Comparison of ENCODE assay signal across 10 mouse cellular contexts in the genomic region with DNA sequence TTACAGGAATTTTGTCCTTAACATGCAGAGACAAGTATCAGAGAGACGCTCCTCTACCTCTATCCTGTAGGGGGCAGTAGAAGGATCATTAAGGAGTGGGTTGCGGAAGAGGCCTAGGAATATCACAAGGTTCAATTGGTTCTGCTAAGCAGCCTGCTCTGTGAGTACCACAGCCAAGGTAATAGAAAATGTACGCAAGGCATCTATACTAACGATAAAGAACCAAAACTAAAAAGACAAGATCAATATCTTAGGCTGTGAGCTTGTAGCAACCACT.
DNase-seq lines count a peak whose midpoint lies in the region; ATAC-seq and TF ChIP-seq lines count a peak whose summit lies in the region.
"Had no signal": no experiment of that assay in that cellular context is flagged by ENCODE, and none has a peak within 500 bp of the region (broad histone marks: within the 10 kb centered on the region; RNA-seq: fewer than 3 reads in every experiment).

No protein-coding gene starts in this region.

- H3K4me1 ChIP-seq in forebrain, embryonic 14.5 days (ENCODE audit: control insufficient read depth, insufficient read depth, low read length), result no peaks in the 10 kb centered on the region
- no peaks in the 10 kb centered on the region for H3K4me1 ChIP-seq in forebrain, embryonic 12.5 days
- no peaks in the 10 kb centered on the region for H3K4me1 ChIP-seq in lung, postnatal 0 days (ENCODE audit: insufficient read depth, low read depth, low read length)
- H3K4me1 ChIP-seq in neural tube, embryonic 15.5 days, result no peaks in the 10 kb centered on the region
- H3K4me1 ChIP-seq: lung, embryonic 15.5 days had no signal

- H3K36me3 ChIP-seq in forebrain, embryonic 14.5 days (ENCODE audit: control insufficient read depth, insufficient read depth, low read length), result no peaks in the 10 kb centered on the region
- H3K36me3 ChIP-seq in forebrain, embryonic 12.5 days (replicated peaks), result no peaks in the 10 kb centered on the region
- no peaks in the 10 kb centered on the region for H3K36me3 ChIP-seq in lung, postnatal 0 days (ENCODE audit: insufficient read depth, low read length)
- no peaks in the 10 kb centered on the region for H3K36me3 ChIP-seq in neural tube, embryonic 15.5 days
- H3K36me3 ChIP-seq: embryonic facial prominence, embryonic 13.5 days; lung, embryonic 15.5 days had no signal

- H3K9ac ChIP-seq in forebrain, embryonic 14.5 days (ENCODE audit: low read length), result no peak overlapping the region
- no peak overlapping the region for H3K9ac ChIP-seq in forebrain, embryonic 12.5 days
- no peak overlapping the region for H3K9ac ChIP-seq in lung, postnatal 0 days (replicated peaks; ENCODE audit: low read depth)
- no peak overlapping the region for H3K9ac ChIP-seq in neural tube, embryonic 15.5 days (replicated peaks)
- H3K9ac ChIP-seq: embryonic facial prominence, embryonic 13.5 days; lung, embryonic 15.5 days had no signal

- peak; percentile 64 for TF ChIP-seq CTCF in lung, postnatal 0 days (IDR thresholded peaks at IDR 0.05)

- ATAC-seq in forebrain, embryonic 14.5 days, result 0 out of 2 replicates have a peak, but pooled peaks have one; percentile 18
- ATAC-seq in forebrain, embryonic 12.5 days (ENCODE audit: low FRiP score), result no peak
- no peak for ATAC-seq in lung, postnatal 0 days
- ATAC-seq in neural tube, embryonic 15.5 days (ENCODE audit: low FRiP score), result peak; percentile 38; the same call in 1 of the 2 replicates

- TF ChIP-seq EP300 in lung, postnatal 0 days (IDR thresholded peaks at IDR 0.05), result no peak

- no peak overlapping the region for H3K27ac ChIP-seq in forebrain, embryonic 14.5 days (ENCODE audit: low read depth, low read length)
- H3K27ac ChIP-seq in forebrain, embryonic 12.5 days, result no peak overlapping the region
- H3K27ac ChIP-seq in lung, postnatal 0 days (ENCODE audit: low read length), result no peak overlapping the region
- no peak overlapping the region for H3K27ac ChIP-seq in neural tube, embryonic 15.5 days (replicated peaks)
- H3K27ac ChIP-seq: embryonic facial prominence, embryonic 13.5 days; lung, embryonic 15.5 days had no signal

- WGBS in forebrain, embryonic 14.5 days, result 66% methylated on average over 4 of the region's 4 CpGs
- WGBS in forebrain, embryonic 12.5 days, result 66% methylated on average over 4 of the region's 4 CpGs
- 67% methylated on average over 4 of the region's 4 CpGs for WGBS in lung, postnatal 0 days
- 72% methylated on average over 4 of the region's 4 CpGs for WGBS in neural tube, embryonic 15.5 days

- H3K4me2 ChIP-seq in forebrain, embryonic 14.5 days (ENCODE audit: low read length), result no peak overlapping the region
- H3K4me2 ChIP-seq in forebrain, embryonic 12.5 days, result no peak overlapping the region
- no peak overlapping the region for H3K4me2 ChIP-seq in lung, postnatal 0 days (replicated peaks; ENCODE audit: low read depth, low read length)
- H3K4me2 ChIP-seq in neural tube, embryonic 15.5 days, result no peak overlapping the region
- H3K4me2 ChIP-seq: embryonic facial prominence, embryonic 13.5 days; lung, embryonic 15.5 days had no signal

- no peak overlapping the region for H3K4me3 ChIP-seq in forebrain, embryonic 14.5 days (ENCODE audit: low read depth, low read length)
- H3K4me3 ChIP-seq in forebrain, embryonic 12.5 days (replicated peaks), result no peak overlapping the region
- no peak overlapping the region for H3K4me3 ChIP-seq in lung, postnatal 0 days (ENCODE audit: low read depth, low read length)
- H3K4me3 ChIP-seq in neural tube, embryonic 15.5 days (replicated peaks), result no peak overlapping the region
- H3K4me3 ChIP-seq: embryonic facial prominence, embryonic 13.5 days; lung, embryonic 15.5 days had no signal

- H3K9me3 ChIP-seq in forebrain, embryonic 14.5 days (replicated peaks; ENCODE audit: control insufficient read depth, low read length), result no peaks in the 10 kb centered on the region
- no peaks in the 10 kb centered on the region for H3K9me3 ChIP-seq in forebrain, embryonic 12.5 days
- H3K9me3 ChIP-seq in lung, postnatal 0 days (ENCODE audit: low read length), result no peaks in the 10 kb centered on the region
- no peaks in the 10 kb centered on the region for H3K9me3 ChIP-seq in neural tube, embryonic 15.5 days (replicated peaks)
- H3K9me3 ChIP-seq: lung, embryonic 15.5 days had no signal

- DNase-seq in forebrain, embryonic 14.5 days (ENCODE audit: low spot score), result peak; percentile 67
- peak; percentile 64 for DNase-seq in lung, postnatal 0 days (ENCODE audit: low spot score)
- DNase-seq in lung, postnatal 14 days, result no peak
- peak; percentile 62 for DNase-seq in embryo, embryonic 10.5 days (ENCODE audit: low spot score)
- no peak for DNase-seq in urinary bladder, postnatal 10 days (ENCODE audit: low spot score)
- no peak for DNase-seq in spleen, postnatal 4 days (ENCODE audit: low spot score in 2 of 2)

- H3K27me3 ChIP-seq in forebrain, embryonic 14.5 days (replicated peaks; ENCODE audit: control insufficient read depth, insufficient read depth, low read length), result no peaks in the 10 kb centered on the region
- no peaks in the 10 kb centered on the region for H3K27me3 ChIP-seq in forebrain, embryonic 12.5 days
- H3K27me3 ChIP-seq in lung, postnatal 0 days (replicated peaks; ENCODE audit: insufficient read depth, low read length), result no peaks in the 10 kb centered on the region
- H3K27me3 ChIP-seq in neural tube, embryonic 15.5 days (replicated peaks), result no peaks in the 10 kb centered on the region
- H3K27me3 ChIP-seq: embryonic facial prominence, embryonic 13.5 days; lung, embryonic 15.5 days had no signal

Comparison
In these comparisons a context has a peak if more than half of its experiments do, and no peak if none do; other contexts are left out.
1. ATAC-seq: peak in forebrain, embryonic 14.5 days (single experiment) and neural tube, embryonic 15.5 days (single experiment); none in forebrain, embryonic 12.5 days (single experiment) and lung, postnatal 0 days (single experiment).
2. DNase-seq: peak in forebrain, embryonic 14.5 days (single experiment), lung, postnatal 0 days (single experiment) and embryo, embryonic 10.5 days (single experiment); none in lung, postnatal 14 days (single experiment), urinary bladder, postnatal 10 days (single experiment) and spleen, postnatal 4 days (0 of 2).